Mouse (Mus musculus) CH12.LX (cell line): ENCODE measurements at regions not wholly inside any gene's neighbourhood (a gene's known extent, or its start where the extent isn't known, plus 50 kb on each side); places are given as distances from the start of the nearest gene placed in this dataset.

Experiments
- DNase-seq: peaks from one replicate; pipeline ENCODE4 v3.0.0-alpha.2; 2013; ENCODE audit errors: extremely low read depth
- H3K27ac ChIP-seq: 2 replicates; pipeline ENCODE4 v1.5.1; 2012; ENCODE audit warnings: low read depth, mild to moderate bottlenecking, control low read depth, moderate library complexity; ENCODE audit not compliant: insufficient read depth
- H3K27me3 ChIP-seq: replicated peaks from 2 replicates; pipeline ENCODE3; 2012; ENCODE audit warnings: inconsistent platforms
- H3K36me3 ChIP-seq, 2 experiments: replicated peaks in 1 of 2; 2 replicates each; pipeline versions ENCODE3 to v1.6.1; 2012; ENCODE audit warnings: inconsistent platforms in 1 of 2, low read length in 1 of 2, mild to moderate bottlenecking in 1 of 2, mixed read lengths in 1 of 2, moderate library complexity in 1 of 2; ENCODE audit not compliant: control insufficient read depth in 1 of 2, insufficient read depth in 1 of 2
- H3K4me1 ChIP-seq, 2 experiments: 2 replicates each; pipeline ENCODE4 v1.6.1; 2012; ENCODE audit warnings: inconsistent platforms in 1 of 2, moderate library complexity in 1 of 2; ENCODE audit not compliant: insufficient read depth in 2 of 2, control insufficient read depth in 1 of 2
- H3K4me2 ChIP-seq: 2 replicates; pipeline ENCODE4 v1.6.1; 2012; ENCODE audit warnings: low read depth, mild to moderate bottlenecking, control low read depth; ENCODE audit not compliant: poor library complexity, insufficient read depth, severe bottlenecking
- H3K4me3 ChIP-seq, 3 experiments: fragments of 150-350 bp in 1 of 3; sonication (generic) in 1 of 3; replicated peaks in 1 of 3; 2 replicates each; pipeline versions ENCODE3 to v1.5.1; 2011 to 2012; ENCODE audit warnings: low read depth in 2 of 3, low read length in 2 of 3, mild to moderate bottlenecking in 2 of 3, moderate library complexity in 2 of 3, control low read depth in 1 of 3, improper control_type of control experiment in 1 of 3, inconsistent platforms in 1 of 3, mixed read lengths in 1 of 3; ENCODE audit not compliant: poor library complexity in 1 of 3
- H3K79me2 ChIP-seq: replicated peaks from 2 replicates; pipeline ENCODE4 v1.6.1; 2012; ENCODE audit warnings: mild to moderate bottlenecking, moderate library complexity; ENCODE audit not compliant: control insufficient read depth, poor library complexity, insufficient read depth, severe bottlenecking; ENCODE audit errors: extremely low read depth
- H3K9ac ChIP-seq: 2 replicates; pipeline ENCODE4 v1.6.1; 2012; ENCODE audit warnings: low read depth, mild to moderate bottlenecking, control low read depth, moderate library complexity; ENCODE audit not compliant: insufficient read depth
- H3K9me3 ChIP-seq: replicated peaks from 2 replicates; pipeline ENCODE3; 2012; ENCODE audit warnings: low read length, inconsistent platforms, mixed read lengths
- BHLHE40 ChIP-seq: IDR thresholded peaks from 2 replicates; pipeline ENCODE4 v1.6.1; 2011; ENCODE audit warnings: mild to moderate bottlenecking, low read depth, low read length, improper control_type of control experiment
- CHD1 ChIP-seq: IDR thresholded peaks from 2 replicates; pipeline ENCODE4 v1.6.1; 2012; ENCODE audit warnings: low read depth, low read length, improper control_type of control experiment, inconsistent platforms
- CTCF ChIP-seq, 2 experiments: IDR thresholded peaks in 1 of 2; conservative IDR thresholded peaks in 1 of 2; 2 replicates each; pipeline ENCODE4 v1.5.1; 2011 to 2012; ENCODE audit warnings: low read depth in 2 of 2, low read length in 2 of 2, improper control_type of control experiment in 1 of 2, inconsistent platforms in 1 of 2, mild to moderate bottlenecking in 1 of 2, moderate library complexity in 1 of 2
- E2F4 ChIP-seq: IDR thresholded peaks from 2 replicates; pipeline ENCODE4 v1.6.1; 2011; ENCODE audit warnings: low read depth, low read length, improper control_type of control experiment; ENCODE audit not compliant: insufficient replicate concordance
- EP300 ChIP-seq: IDR thresholded peaks from 2 replicates; pipeline ENCODE4 v1.6.1; 2011; ENCODE audit warnings: low read length, improper control_type of control experiment
- HCFC1 ChIP-seq: IDR thresholded peaks from 2 replicates; pipeline ENCODE4 v1.6.1; 2012; ENCODE audit warnings: low read depth, mild to moderate bottlenecking, inconsistent platforms, low read length, improper control_type of control experiment
- KAT2A ChIP-seq: IDR thresholded peaks from 2 replicates; pipeline ENCODE4 v1.6.1; 2012; ENCODE audit warnings: low read length, improper control_type of control experiment, inconsistent platforms; ENCODE audit not compliant: insufficient replicate concordance
- MAX ChIP-seq: IDR thresholded peaks from 2 replicates; pipeline ENCODE4 v1.6.1; 2011; ENCODE audit warnings: low read length, improper control_type of control experiment
- MYC ChIP-seq: IDR thresholded peaks from 2 replicates; pipeline ENCODE4 v1.6.1; 2011; ENCODE audit warnings: low read depth, mild to moderate bottlenecking, improper control_type of control experiment, low read length
- NELFE ChIP-seq: IDR thresholded peaks from 2 replicates; pipeline ENCODE4 v1.6.1; 2011; ENCODE audit warnings: low read depth, low read length, improper control_type of control experiment
- NRF1 ChIP-seq: IDR thresholded peaks from 2 replicates; pipeline ENCODE4 v1.6.1; 2014; ENCODE audit warnings: low read depth, mild to moderate bottlenecking, inconsistent platforms, low read length, improper control_type of control experiment, moderate library complexity
- PAX5 ChIP-seq: IDR thresholded peaks from 2 replicates; pipeline ENCODE4 v1.6.1; 2012; ENCODE audit warnings: low read length, inconsistent platforms, mixed read lengths
- POLR2AphosphoS2 ChIP-seq: IDR thresholded peaks from 2 replicates; pipeline ENCODE4 v1.6.1; 2011; ENCODE audit warnings: low read depth, low read length, improper control_type of control experiment
- RAD21 ChIP-seq: IDR thresholded peaks from 2 replicates; pipeline ENCODE4 v1.6.1; 2011; ENCODE audit warnings: low read depth, mild to moderate bottlenecking, low read length, improper control_type of control experiment, moderate library complexity
- RCOR1 ChIP-seq: conservative IDR thresholded peaks from 2 replicates; pipeline ENCODE4 v1.6.1; 2012; ENCODE audit warnings: low read depth, mild to moderate bottlenecking, inconsistent platforms, low read length, improper control_type of control experiment
- TCF12 ChIP-seq: IDR thresholded peaks from 2 replicates; pipeline ENCODE4 v1.6.1; 2014; ENCODE audit warnings: low read depth, mild to moderate bottlenecking, inconsistent platforms, low read length, improper control_type of control experiment
- UBTF ChIP-seq: IDR thresholded peaks from 2 replicates; pipeline ENCODE4 v1.6.1; 2012; ENCODE audit warnings: low read depth, mild to moderate bottlenecking, inconsistent platforms, low read length, improper control_type of control experiment, moderate library complexity
- USF1 ChIP-seq: IDR thresholded peaks from 2 replicates; pipeline ENCODE4 v1.6.1; 2014; ENCODE audit warnings: low read depth, mild to moderate bottlenecking, inconsistent platforms, low read length, improper control_type of control experiment
- ZKSCAN1 ChIP-seq: IDR thresholded peaks from 2 replicates; pipeline ENCODE4 v1.6.1; 2012; ENCODE audit warnings: low read depth, inconsistent platforms, low read length, improper control_type of control experiment, borderline replicate concordance
- dilution Hi-C: fragments of 300-500 bp; cut with MboI; formaldehyde crosslinking; loops from 2 replicates; pipeline ENCODE4 v1.14.3; 2020; ENCODE audit warnings: low sequenced_read_pairs; ENCODE audit not compliant: extremely low pct_unique_long_range_greater_than_20kb, extremely low pct_ligation_motif_present
- in situ Hi-C: fragments of 300-500 bp; cut with MboI; formaldehyde crosslinking; loops from 3 replicates; pipeline ENCODE4 v1.14.3; 2019; ENCODE audit warnings: low sequenced_read_pairs, low pct_ligation_motif_present, low pct_unique_long_range_greater_than_20kb, mixed read lengths

GRCm38 (mm10) chr15:50304085-50304484 is 3580.6 kb upstream of the Gm7489 start:
- no peak for TF ChIP-seq BHLHE40
- no peak for TF ChIP-seq POLR2AphosphoS2
- no peak for TF ChIP-seq RAD21
- TF ChIP-seq MYC: no peak
- TF ChIP-seq CTCF (conservative IDR thresholded peaks at IDR 0.05 in 1 of 2, IDR thresholded peaks at IDR 0.05 in 1 of 2; ENCODE audit: low read depth in 2 of 2, low read length in 2 of 2): no peak
- Histone ChIP-seq H3K4me3 (no peak overlapping the region), H3K79me2 (no peaks in the 10 kb centered on the region), H3K9me3 (peaks cover 38% of the 10 kb centered on the region), H3K4me2 (no peak overlapping the region), H3K4me1 (no peaks in the 10 kb centered on the region), H3K36me3 (no peaks in the 10 kb centered on the region), H3K27ac (no peak overlapping the region), H3K9ac (no peak overlapping the region), H3K27me3 (no peaks in the 10 kb centered on the region)
- no peak for DNase-seq
- in situ Hi-C loops: no loop called here
- dilution Hi-C loops: no loop called here

- Histone ChIP-seq H3K36me3 (no peaks in the 10 kb centered on the region), H3K4me3 (no peak overlapping the region), H3K4me2 (no peak overlapping the region), H3K9me3 (peaks cover 35% of the 10 kb centered on the region), H3K4me1 (no peaks in the 10 kb centered on the region), H3K27me3 (no peaks in the 10 kb centered on the region), H3K27ac (no peak overlapping the region), H3K9ac (no peak overlapping the region), H3K79me2 (no peaks in the 10 kb centered on the region)
- dilution Hi-C loops (no loop called here), in situ Hi-C loops (no loop called here)
- TF ChIP-seq PAX5 (no peak), MYC (no peak), CTCF (conservative IDR thresholded peaks at IDR 0.05 in 1 of 2, IDR thresholded peaks at IDR 0.05 in 1 of 2; ENCODE audit: low read depth in 2 of 2, low read length in 2 of 2) (no peak), ZKSCAN1 (no peak), USF1 (no peak), E2F4 (no peak), CHD1 (no peak), EP300 (no peak), NRF1 (no peak)
- DNase-seq: no peak
These were observed 3563.9 kb upstream of the Gm7489 start for GRCm38 (mm10) chr15:50320796-50321195.

DNA sequence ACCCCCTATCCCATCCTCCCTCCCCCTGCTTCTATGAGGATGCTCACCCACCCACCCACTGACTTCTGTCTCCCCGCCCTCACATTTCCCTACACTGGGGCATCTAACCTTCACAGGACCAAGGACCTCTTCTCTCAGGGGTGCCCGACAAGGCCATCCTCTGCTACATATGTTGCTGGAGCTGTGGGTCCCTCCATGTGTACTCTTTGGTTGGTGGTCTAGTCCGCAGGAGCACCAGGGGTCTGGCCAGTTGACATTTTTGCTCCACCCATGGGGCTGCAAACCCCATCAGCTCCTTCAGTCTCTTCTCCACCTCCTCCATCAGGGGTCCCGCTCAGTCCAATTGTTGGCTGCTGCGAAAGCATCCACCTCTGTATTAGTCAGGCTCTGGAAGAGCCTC is 3539.2 kb upstream of the Gm7489 start:
- dilution Hi-C loops (no loop called here), in situ Hi-C loops (no loop called here)
- no peak overlapping the region for H3K4me2 ChIP-seq
- no peak overlapping the region for H3K4me3 ChIP-seq
- H3K27ac ChIP-seq: no peak overlapping the region
- H3K27me3 ChIP-seq: no peaks in the 10 kb centered on the region
- no peak for DNase-seq
- H3K9me3 ChIP-seq: peaks cover 24% of the 10 kb centered on the region
- no peaks in the 10 kb centered on the region for H3K4me1 ChIP-seq
- no peak overlapping the region for H3K9ac ChIP-seq
- no peaks in the 10 kb centered on the region for H3K79me2 ChIP-seq
- TF ChIP-seq KAT2A: no peak
- no peak for TF ChIP-seq UBTF
- TF ChIP-seq USF1: no peak
- TF ChIP-seq NELFE: no peak
- TF ChIP-seq TCF12: no peak
- no peak for TF ChIP-seq HCFC1
- no peak for TF ChIP-seq RCOR1
- TF ChIP-seq MAX: no peak
- TF ChIP-seq EP300: no peak
- no peaks in the 10 kb centered on the region for H3K36me3 ChIP-seq
